Mouse (Mus musculus): ENCODE measurements around the gene Crtc3. TPM values are rescaled to one million over a fixed set of nuclear protein-coding genes. Genes with fewer than 3 reads are reported as not detected.

The Crtc3 gene
- polyA plus RNA-seq, 1 experiment = not detected

GRCm38 (mm10) chr7:80628708-80629183 is 59.9 kb downstream of the Crtc3 start:
- WGBS = 27% methylated on average over 8 of the region's 8 CpGs
- no peak for TF ChIP-seq CTCF (IDR thresholded peaks at IDR 0.05; ENCODE audit: insufficient read depth, low read depth, low read length)
- TF ChIP-seq POLR2A (IDR thresholded peaks at IDR 0.05; ENCODE audit: insufficient read depth, low read depth, low read length) = no peak
- Histone ChIP-seq H3K4me3 (ENCODE audit: insufficient read depth, low read depth, low read length) (no peak overlapping the region), H3K27ac (ENCODE audit: insufficient read depth, low read depth, low read length) (no peak overlapping the region), H3K4me1 (ENCODE audit: control insufficient read depth, insufficient read depth, low read length) (peaks cover 29% of the 10 kb centered on the region)

- Histone ChIP-seq H3K27ac (ENCODE audit: insufficient read depth, low read depth, low read length) (no peak overlapping the region), H3K4me3 (ENCODE audit: insufficient read depth, low read depth, low read length) (no peak overlapping the region), H3K4me1 (ENCODE audit: control insufficient read depth, insufficient read depth, low read length) (peaks cover 23% of the 10 kb centered on the region)
- TF ChIP-seq CTCF (IDR thresholded peaks at IDR 0.05; ENCODE audit: insufficient read depth, low read depth, low read length) (no peak), POLR2A (IDR thresholded peaks at IDR 0.05; ENCODE audit: insufficient read depth, low read depth, low read length) (no peak)
- 88% methylated on average over 5 of the region's 5 CpGs for WGBS
Measured at GRCm38 (mm10) chr7:80626943-80627342, 61.7 kb downstream of the Crtc3 start.

GRCm38 (mm10) chr7:80625841-80626240 is 62.8 kb downstream of the Crtc3 start:
- 69% methylated on average over 7 of the region's 7 CpGs for WGBS
- H3K4me3 ChIP-seq (ENCODE audit: insufficient read depth, low read depth, low read length) = no peak overlapping the region
- no peak for TF ChIP-seq POLR2A (IDR thresholded peaks at IDR 0.05; ENCODE audit: insufficient read depth, low read depth, low read length)
- no peak for TF ChIP-seq CTCF (IDR thresholded peaks at IDR 0.05; ENCODE audit: insufficient read depth, low read depth, low read length)
- H3K27ac ChIP-seq (ENCODE audit: insufficient read depth, low read depth, low read length) = no peak overlapping the region
- H3K4me1 ChIP-seq (ENCODE audit: control insufficient read depth, insufficient read depth, low read length) = peaks cover 14% of the 10 kb centered on the region

GRCm38 (mm10) chr7:80623276-80623675 is 65.4 kb downstream of the Crtc3 start:
- Histone ChIP-seq H3K27ac (ENCODE audit: insufficient read depth, low read depth, low read length) (no peak overlapping the region), H3K4me1 (ENCODE audit: control insufficient read depth, insufficient read depth, low read length) (peaks cover 1% of the 10 kb centered on the region), H3K4me3 (ENCODE audit: insufficient read depth, low read depth, low read length) (no peak overlapping the region)
- 80% methylated on average over 5 of the region's 5 CpGs for WGBS
- TF ChIP-seq CTCF (IDR thresholded peaks at IDR 0.05; ENCODE audit: insufficient read depth, low read depth, low read length) (no peak), POLR2A (IDR thresholded peaks at IDR 0.05; ENCODE audit: insufficient read depth, low read depth, low read length) (no peak)

- no peak for TF ChIP-seq CTCF (IDR thresholded peaks at IDR 0.05; ENCODE audit: insufficient read depth, low read depth, low read length)
- TF ChIP-seq POLR2A (IDR thresholded peaks at IDR 0.05; ENCODE audit: insufficient read depth, low read depth, low read length) = no peak
- no peak overlapping the region for H3K4me3 ChIP-seq (ENCODE audit: insufficient read depth, low read depth, low read length)
- 59% methylated on average over 9 of the region's 9 CpGs for WGBS
- peaks cover 10% of the 10 kb centered on the region; the same call in 1 of the 2 replicates for H3K4me1 ChIP-seq (ENCODE audit: control insufficient read depth, insufficient read depth, low read length)
- H3K27ac ChIP-seq (ENCODE audit: insufficient read depth, low read depth, low read length) = no peak overlapping the region
Measured at GRCm38 (mm10) chr7:80616096-80616495, 72.6 kb downstream of the Crtc3 start.

GRCm38 (mm10) chr7:80614042-80614441 is 74.6 kb downstream of the Crtc3 start:
- Histone ChIP-seq H3K4me3 (ENCODE audit: insufficient read depth, low read depth, low read length) (no peak overlapping the region), H3K27ac (ENCODE audit: insufficient read depth, low read depth, low read length) (no peak overlapping the region), H3K4me1 (ENCODE audit: control insufficient read depth, insufficient read depth, low read length) (peaks cover 10% of the 10 kb centered on the region; the same call in 1 of the 2 replicates)
- WGBS = 92% methylated on average over 3 of the region's 3 CpGs
- TF ChIP-seq POLR2A (IDR thresholded peaks at IDR 0.05; ENCODE audit: insufficient read depth, low read depth, low read length) (no peak), CTCF (IDR thresholded peaks at IDR 0.05; ENCODE audit: insufficient read depth, low read depth, low read length) (no peak)

GRCm38 (mm10) chr7:80612191-80612787 is 76.4 kb downstream of the Crtc3 start:
- no peak overlapping the region for H3K4me3 ChIP-seq (ENCODE audit: insufficient read depth, low read depth, low read length)
- no peak overlapping the region for H3K27ac ChIP-seq (ENCODE audit: insufficient read depth, low read depth, low read length)
- 59% methylated on average over 11 of the region's 11 CpGs for WGBS

GRCm38 (mm10) chr7:80611646-80612045 is 77.0 kb downstream of the Crtc3 start:
- WGBS = 46% methylated on average over 7 of the region's 7 CpGs

More at GRCm38 (mm10) chr7:80612191-80612787, 76.4 kb downstream of the Crtc3 start:
- TF ChIP-seq POLR2A (IDR thresholded peaks at IDR 0.05; ENCODE audit: insufficient read depth, low read depth, low read length) (no peak), CTCF (IDR thresholded peaks at IDR 0.05; ENCODE audit: insufficient read depth, low read depth, low read length) (no peak)
- H3K4me1 ChIP-seq (ENCODE audit: control insufficient read depth, insufficient read depth, low read length) = peaks cover 10% of the 10 kb centered on the region; the same call in 1 of the 2 replicates

GRCm38 (mm10) chr7:80607503-80607902 is 81.2 kb downstream of the Crtc3 start:
- 56% methylated on average over 2 of the region's 2 CpGs for WGBS
- H3K27ac ChIP-seq (ENCODE audit: insufficient read depth, low read depth, low read length) = no peak overlapping the region
- peaks cover 13% of the 10 kb centered on the region for H3K4me1 ChIP-seq (ENCODE audit: control insufficient read depth, insufficient read depth, low read length)
- TF ChIP-seq POLR2A (IDR thresholded peaks at IDR 0.05; ENCODE audit: insufficient read depth, low read depth, low read length) (no peak), CTCF (IDR thresholded peaks at IDR 0.05; ENCODE audit: insufficient read depth, low read depth, low read length) (no peak)
- H3K4me3 ChIP-seq (ENCODE audit: insufficient read depth, low read depth, low read length) = no peak overlapping the region

More at GRCm38 (mm10) chr7:80611646-80612045, 77.0 kb downstream of the Crtc3 start:
- peaks cover 10% of the 10 kb centered on the region; the same call in 1 of the 2 replicates for H3K4me1 ChIP-seq (ENCODE audit: control insufficient read depth, insufficient read depth, low read length)
- TF ChIP-seq POLR2A (IDR thresholded peaks at IDR 0.05; ENCODE audit: insufficient read depth, low read depth, low read length) (no peak), CTCF (IDR thresholded peaks at IDR 0.05; ENCODE audit: insufficient read depth, low read depth, low read length) (no peak)
- no peak overlapping the region for H3K4me3 ChIP-seq (ENCODE audit: insufficient read depth, low read depth, low read length)
- H3K27ac ChIP-seq (ENCODE audit: insufficient read depth, low read depth, low read length) = peak overlapping the region; percentile 34; the same call in 1 of the 2 replicates

All from olfactory bulb, adult 2 months (tissue).